Mouse (Mus musculus): Measurements from ENCODE around the gene Rasgrp4.

GRCm38 (mm10) chr7:29119526-29119925, 15.1 kb upstream of the Rasgrp4 start:
- TF ChIP-seq ZC3H11A (IDR thresholded peaks at IDR 0.05; ENCODE audit: borderline replicate concordance, low read depth, low read length) (no peak), CHD2 (IDR thresholded peaks at IDR 0.05; ENCODE audit: low read depth, low read length) (no peak), MAFK (IDR thresholded peaks at IDR 0.05; ENCODE audit: insufficient read depth, low read depth, low read length) (no peak), ZNF384 (IDR thresholded peaks at IDR 0.05; ENCODE audit: low read depth, low read length) (no peak), HCFC1 (IDR thresholded peaks at IDR 0.05; ENCODE audit: borderline replicate concordance, insufficient read depth, low read length) (no peak)
